Mouse (Mus musculus) heart, postnatal 25 days (tissue): ENCODE data around the gene Vmn2r112. TPM values are rescaled to one million over a fixed set of nuclear protein-coding genes. Genes with fewer than 3 reads are reported as not detected.
"Not testable (repeated sequence)": the region's sequence is repeated elsewhere in the genome, so short reads cannot be mapped to it uniquely, and the experiment has no call there.

Experiments used
- DNase-seq: peaks from one replicate; pipeline ENCODE4 v3.0.0; 2022; ENCODE audit warnings: low spot score
- intact Hi-C: fragments of 180-260 bp; cut with DNase I; formaldehyde crosslinking; loops from one replicate; pipeline ENCODE4 v1.15.1; 2025
- total RNA-seq, 2 experiments: library from RNA; stranded (reverse); gene quantifications; 2 replicates each; pipeline ENCODE4 v1.2.3; 2021

Vmn2r112 gene
- not detected for total RNA-seq

GRCm38 (mm10) chr17:22600651-22601050, at the start of gene Vmn2r112:
Gene Vmn2r112, plus strand, starts transcription at chr17:22600951.
- DNase-seq, intact Hi-C loops: not testable (repeated sequence)

- intact Hi-C loops, DNase-seq: not testable (repeated sequence)
These were observed 27.4 kb upstream of the Vmn2r112 start, which contains the start of gene Vmn2r111 for GRCm38 (mm10) chr17:22573382-22573781. Gene Vmn2r111, minus strand, starts transcription at chr17:22573482.

- intact Hi-C loops: no loop called here
- DNase-seq: no peak
These were observed 29.9 kb downstream of the Vmn2r112 start for GRCm38 (mm10) chr17:22630646-22631045.

Other genes with a start within 250 kb of the Vmn2r112 start
- gene Zfp944, start 239.6 kb upstream of the Vmn2r112 start, total RNA-seq: 1 to 10 TPM; 4.4 to 4.8 TPM
- gene Zfp758, start 239.5 kb upstream of the Vmn2r112 start, total RNA-seq: 1 to 10 TPM; 7.6 to 9.3 TPM
- 1 to 10 TPM; 3.0 to 3.7 TPM for gene Zfp946, start 176.7 kb upstream of the Vmn2r112 start, total RNA-seq
- not detected for gene Vmn2r111, start 27.5 kb upstream of the Vmn2r112 start, total RNA-seq